23 mouse cellular contexts compared by ENCODE assay signal in genomic region chr11:48351349-48352023, GRCm38 (mm10).
DNase-seq lines count a peak whose midpoint lies in the region; ATAC-seq and TF ChIP-seq lines count a peak whose summit lies in the region.
"Had no signal": no experiment of that assay in that cellular context is flagged by ENCODE, and none has a peak within 500 bp of the region (broad histone marks: within the 10 kb centered on the region; RNA-seq: fewer than 3 reads in every experiment).

No protein-coding gene starts in this region.

- H3K27ac ChIP-seq in hindbrain, embryonic 13.5 days, result peak overlapping the region; percentile 25
- no peak overlapping the region for H3K27ac ChIP-seq in hindbrain, embryonic 11.5 days (ENCODE audit: low read depth, low read length)
- H3K27ac ChIP-seq in midbrain, embryonic 11.5 days (ENCODE audit: low read depth, low read length), result no peak overlapping the region
- no peak overlapping the region for H3K27ac ChIP-seq in midbrain, embryonic 13.5 days
- peak overlapping the region; percentile 45 for H3K27ac ChIP-seq in neural tube, embryonic 15.5 days (replicated peaks)
- H3K27ac ChIP-seq: embryonic facial prominence, embryonic 12.5 days; embryonic facial prominence, embryonic 15.5 days; heart, adult 2 months; heart, embryonic 10.5 days; heart, embryonic 13.5 days had no signal

- TF ChIP-seq POLR2A in brain, embryonic 14.5 days (IDR thresholded peaks at IDR 0.05; ENCODE audit: borderline replicate concordance, extremely low read depth, insufficient read depth, insufficient read length, poor library complexity, severe bottlenecking), result no peak

- H3K4me1 ChIP-seq in hindbrain, embryonic 13.5 days (replicated peaks), result no peaks in the 10 kb centered on the region; the same call in 1 of the 2 replicates
- H3K4me1 ChIP-seq in hindbrain, embryonic 11.5 days (replicated peaks; ENCODE audit: control insufficient read depth, insufficient read depth, low read length), result no peaks in the 10 kb centered on the region
- no peaks in the 10 kb centered on the region for H3K4me1 ChIP-seq in midbrain, embryonic 11.5 days (ENCODE audit: control insufficient read depth, insufficient read depth, low read length)
- no peaks in the 10 kb centered on the region for H3K4me1 ChIP-seq in midbrain, embryonic 13.5 days (replicated peaks)
- peaks cover 6% of the 10 kb centered on the region; the same call in 1 of the 2 replicates for H3K4me1 ChIP-seq in neural tube, embryonic 15.5 days
- H3K4me1 ChIP-seq: embryonic facial prominence, embryonic 12.5 days; embryonic facial prominence, embryonic 15.5 days; heart, embryonic 10.5 days; heart, embryonic 13.5 days had no signal

- no peak for ATAC-seq in hindbrain, embryonic 13.5 days (ENCODE audit: low FRiP score)
- no peak for ATAC-seq in hindbrain, embryonic 11.5 days (ENCODE audit: low FRiP score)
- ATAC-seq in midbrain, embryonic 11.5 days (ENCODE audit: low FRiP score), result no peak
- ATAC-seq in midbrain, embryonic 13.5 days, result no peak
- ATAC-seq in neural tube, embryonic 15.5 days (ENCODE audit: low FRiP score), result peak; percentile 80
- ATAC-seq: activated CD4-positive, CD25-positive, alpha-beta regulatory T cell, adult 4 months; forebrain, embryonic 14.5 days; forebrain, postnatal 0 days had no signal

- no peak overlapping the region for H3K9ac ChIP-seq in hindbrain, embryonic 13.5 days
- no peak overlapping the region for H3K9ac ChIP-seq in hindbrain, embryonic 11.5 days (ENCODE audit: low read depth, low read length)
- no peak overlapping the region for H3K9ac ChIP-seq in midbrain, embryonic 11.5 days (ENCODE audit: low read length)
- no peak overlapping the region for H3K9ac ChIP-seq in midbrain, embryonic 13.5 days (replicated peaks)
- no peak overlapping the region for H3K9ac ChIP-seq in neural tube, embryonic 15.5 days (replicated peaks)
- H3K9ac ChIP-seq: embryonic facial prominence, embryonic 12.5 days; embryonic facial prominence, embryonic 15.5 days; forebrain, postnatal 0 days; heart, embryonic 13.5 days had no signal

- no peak for TF ChIP-seq CTCF in brain, embryonic 14.5 days (IDR thresholded peaks at IDR 0.05; ENCODE audit: borderline replicate concordance, extremely low read depth, insufficient read depth, insufficient read length)

- WGBS in hindbrain, embryonic 13.5 days, result 69% methylated on average over 4 of the region's 4 CpGs
- 82% methylated on average over 4 of the region's 4 CpGs for WGBS in hindbrain, embryonic 11.5 days
- 78% methylated on average over 4 of the region's 4 CpGs for WGBS in midbrain, embryonic 11.5 days
- 77% methylated on average over 4 of the region's 4 CpGs for WGBS in midbrain, embryonic 13.5 days
- 48% methylated on average over 4 of the region's 4 CpGs for WGBS in neural tube, embryonic 15.5 days

- no peaks in the 10 kb centered on the region for H3K9me3 ChIP-seq in hindbrain, embryonic 13.5 days
- no peaks in the 10 kb centered on the region for H3K9me3 ChIP-seq in hindbrain, embryonic 11.5 days (ENCODE audit: control insufficient read depth, low read length)
- no peaks in the 10 kb centered on the region for H3K9me3 ChIP-seq in midbrain, embryonic 11.5 days (ENCODE audit: control insufficient read depth, low read length)
- H3K9me3 ChIP-seq in midbrain, embryonic 13.5 days, result no peaks in the 10 kb centered on the region
- H3K9me3 ChIP-seq in neural tube, embryonic 15.5 days (replicated peaks), result no peaks in the 10 kb centered on the region
- H3K9me3 ChIP-seq: embryonic facial prominence, embryonic 12.5 days; embryonic facial prominence, embryonic 15.5 days; heart, embryonic 10.5 days; heart, embryonic 13.5 days had no signal

- no peaks in the 10 kb centered on the region for H3K27me3 ChIP-seq in hindbrain, embryonic 13.5 days
- no peaks in the 10 kb centered on the region for H3K27me3 ChIP-seq in hindbrain, embryonic 11.5 days (ENCODE audit: control insufficient read depth, insufficient read depth, low read length)
- no peaks in the 10 kb centered on the region for H3K27me3 ChIP-seq in midbrain, embryonic 11.5 days (ENCODE audit: control insufficient read depth, insufficient read depth, low read length)
- H3K27me3 ChIP-seq in midbrain, embryonic 13.5 days, result no peaks in the 10 kb centered on the region
- H3K27me3 ChIP-seq in neural tube, embryonic 15.5 days (replicated peaks), result no peaks in the 10 kb centered on the region
- H3K27me3 ChIP-seq: embryonic facial prominence, embryonic 12.5 days; embryonic facial prominence, embryonic 15.5 days; heart, embryonic 13.5 days had no signal

- H3K36me3 ChIP-seq in hindbrain, embryonic 13.5 days, result no peaks in the 10 kb centered on the region
- no peaks in the 10 kb centered on the region for H3K36me3 ChIP-seq in hindbrain, embryonic 11.5 days (ENCODE audit: control insufficient read depth, insufficient read depth, low read length)
- H3K36me3 ChIP-seq in midbrain, embryonic 11.5 days (ENCODE audit: control insufficient read depth, insufficient read depth, low read length), result no peaks in the 10 kb centered on the region
- H3K36me3 ChIP-seq in midbrain, embryonic 13.5 days, result no peaks in the 10 kb centered on the region
- no peaks in the 10 kb centered on the region for H3K36me3 ChIP-seq in neural tube, embryonic 15.5 days
- H3K36me3 ChIP-seq: embryonic facial prominence, embryonic 12.5 days; embryonic facial prominence, embryonic 15.5 days; heart, embryonic 10.5 days; heart, embryonic 13.5 days had no signal

- no peak for DNase-seq in hindbrain, embryonic 11.5 days (ENCODE audit: low spot score)
- DNase-seq in midbrain, embryonic 11.5 days (ENCODE audit: low spot score, missing footprints), result peak; percentile 49
- DNase-seq in brain, embryonic 14.5 days (ENCODE audit: low read depth), result peak; percentile 27
- no peak for DNase-seq in frontal cortex, adult 2 months (ENCODE audit: extremely low spot score in 1 of 2, low spot score in 1 of 2)
- DNase-seq: adrenal gland, adult 8-10 months; adrenal gland, postnatal 25 days; cerebellum, adult 18-20 months; cerebellum, adult 9-10 months; cerebellum, postnatal 14 days; forebrain, postnatal 0 days; gastrocnemius, postnatal 25 days; heart, adult 2 months; heart, postnatal 14 days; heart, postnatal 4 days had no signal

- H3K4me3 ChIP-seq in hindbrain, embryonic 13.5 days, result no peak overlapping the region
- no peak overlapping the region for H3K4me3 ChIP-seq in hindbrain, embryonic 11.5 days (ENCODE audit: low read depth, low read length)
- no peak overlapping the region for H3K4me3 ChIP-seq in midbrain, embryonic 11.5 days (ENCODE audit: low read depth, low read length)
- no peak overlapping the region for H3K4me3 ChIP-seq in midbrain, embryonic 13.5 days (replicated peaks)
- no peak overlapping the region for H3K4me3 ChIP-seq in neural tube, embryonic 15.5 days (replicated peaks)
- H3K4me3 ChIP-seq: embryonic facial prominence, embryonic 12.5 days; embryonic facial prominence, embryonic 15.5 days; heart, adult 2 months; heart, embryonic 10.5 days; heart, embryonic 13.5 days had no signal

- no peak overlapping the region for H3K4me2 ChIP-seq in hindbrain, embryonic 13.5 days
- no peak overlapping the region for H3K4me2 ChIP-seq in hindbrain, embryonic 11.5 days (replicated peaks; ENCODE audit: low read depth, low read length)
- no peak overlapping the region for H3K4me2 ChIP-seq in midbrain, embryonic 11.5 days
- H3K4me2 ChIP-seq in midbrain, embryonic 13.5 days (replicated peaks), result no peak overlapping the region
- H3K4me2 ChIP-seq in neural tube, embryonic 15.5 days, result no peak overlapping the region
- H3K4me2 ChIP-seq: embryonic facial prominence, embryonic 12.5 days; embryonic facial prominence, embryonic 15.5 days; heart, embryonic 13.5 days had no signal

Comparison
In these comparisons a context has a peak if more than half of its experiments do, and no peak if none do; other contexts are left out.
1. H3K27ac ChIP-seq: peak in hindbrain, embryonic 13.5 days (single experiment) and neural tube, embryonic 15.5 days (single experiment); none in hindbrain, embryonic 11.5 days (single experiment), midbrain, embryonic 11.5 days (single experiment) and midbrain, embryonic 13.5 days (single experiment).
2. DNase-seq: peak in midbrain, embryonic 11.5 days (single experiment) and brain, embryonic 14.5 days (single experiment); none in hindbrain, embryonic 11.5 days (single experiment) and frontal cortex, adult 2 months (0 of 2).